Mouse (Mus musculus) stomach, embryonic 15.5 days (tissue): ENCODE data around the gene Cfap54. TPM values are rescaled to one million over a fixed set of nuclear protein-coding genes. Genes with fewer than 3 reads are reported as not detected.

ENCODE experiments used
- ATAC-seq: fragments of 200-750 bp; cut with Nextera tagmentation; 2 replicates; pipeline ENCODE4 v1.8.0; 2017; ENCODE audit warnings: low read depth, moderate number of reproducible peaks, moderate TSS enrichment; ENCODE audit not compliant: insufficient read depth, low FRiP score
- H3K27ac ChIP-seq: fragments of 300-500 bp; sonication (generic); 2 replicates; pipeline ENCODE4 v1.5.1; 2015; ENCODE audit warnings: mild to moderate bottlenecking, inconsistent platforms
- H3K27me3 ChIP-seq: fragments of 300-500 bp; sonication (generic); replicated peaks from 2 replicates; pipeline ENCODE4 v1.6.1; 2015; ENCODE audit warnings: inconsistent platforms
- H3K36me3 ChIP-seq: fragments of 300-500 bp; sonication (generic); 2 replicates; pipeline ENCODE4 v1.6.1; 2015; ENCODE audit warnings: inconsistent platforms
- H3K4me1 ChIP-seq: fragments of 300-500 bp; sonication (generic); 2 replicates; pipeline ENCODE4 v1.6.1; 2015; ENCODE audit warnings: inconsistent platforms
- H3K4me2 ChIP-seq: fragments of 300-500 bp; sonication (generic); 2 replicates; pipeline ENCODE4 v1.6.1; 2015; ENCODE audit warnings: mild to moderate bottlenecking, inconsistent platforms
- H3K4me3 ChIP-seq: fragments of 300-500 bp; sonication (generic); replicated peaks from 2 replicates; pipeline ENCODE4 v1.5.1; 2015; ENCODE audit warnings: inconsistent platforms
- H3K9ac ChIP-seq: fragments of 300-500 bp; sonication (generic); 2 replicates; pipeline ENCODE4 v1.6.1; 2015; ENCODE audit warnings: inconsistent platforms
- H3K9me3 ChIP-seq: fragments of 300-500 bp; sonication (generic); 2 replicates; pipeline ENCODE4 v1.6.1; 2016; ENCODE audit warnings: inconsistent platforms
- WGBS: fragments of 180-500 bp; shearing (Covaris S2); methylation state at CpG from one replicate; pipeline ENCODE4 v1.1.7; 2015; 5-methylcytosine and 5-hydroxymethylcytosine counted together
- polyA plus RNA-seq: library from polyadenylated mRNA; unstranded; fragments of >200 nt; fragmentation: Nextera tagmentation; extraction: Ambion mirVana; gene quantifications from 2 replicates; pipeline ENCODE4 v1.2.1, GENCODE M21; 2015

The Cfap54 gene
- polyA plus RNA-seq, 1 experiment from 2014 or later, result 0.26 TPM

- WGBS, result 69% methylated on average over 7 of the region's 7 CpGs
- no peaks in the 10 kb centered on the region for H3K36me3 ChIP-seq
- H3K4me1 ChIP-seq, result no peaks in the 10 kb centered on the region
- no peak overlapping the region for H3K4me2 ChIP-seq
- H3K27ac ChIP-seq, result no peak overlapping the region
- no peaks in the 10 kb centered on the region for H3K27me3 ChIP-seq
- no peak for ATAC-seq
- no peaks in the 10 kb centered on the region for H3K9me3 ChIP-seq
- no peak overlapping the region for H3K9ac ChIP-seq
- no peak overlapping the region for H3K4me3 ChIP-seq
These were observed 290.4 kb downstream of the Cfap54 start for GRCm38 (mm10) chr10:92790893-92791530.

GRCm38 (mm10) chr10:92790247-92790646 lies 291.2 kb downstream of the Cfap54 start:
- no peaks in the 10 kb centered on the region for H3K4me1 ChIP-seq
- H3K9ac ChIP-seq, result no peak overlapping the region
- no peak overlapping the region for H3K4me3 ChIP-seq
- H3K27me3 ChIP-seq, result no peaks in the 10 kb centered on the region
- H3K36me3 ChIP-seq, result no peaks in the 10 kb centered on the region
- H3K4me2 ChIP-seq, result no peak overlapping the region
- H3K27ac ChIP-seq, result no peak overlapping the region
- WGBS, result 68% methylated on average over 2 of the region's 2 CpGs
- no peaks in the 10 kb centered on the region for H3K9me3 ChIP-seq
- ATAC-seq, result no peak

GRCm38 (mm10) chr10:92788410-92789096 lies 292.9 kb downstream of the Cfap54 start:
- ATAC-seq, result no peak
- Histone ChIP-seq H3K27me3 (no peaks in the 10 kb centered on the region), H3K4me1 (no peaks in the 10 kb centered on the region), H3K9ac (no peak overlapping the region), H3K27ac (no peak overlapping the region), H3K9me3 (no peaks in the 10 kb centered on the region), H3K4me3 (no peak overlapping the region), H3K36me3 (no peaks in the 10 kb centered on the region), H3K4me2 (no peak overlapping the region)
- 56% methylated on average over 13 of the region's 13 CpGs for WGBS

- H3K4me1 ChIP-seq, result no peaks in the 10 kb centered on the region
- no peak overlapping the region for H3K4me2 ChIP-seq
- H3K9me3 ChIP-seq, result no peaks in the 10 kb centered on the region
- H3K27me3 ChIP-seq, result no peaks in the 10 kb centered on the region
- no peak overlapping the region for H3K9ac ChIP-seq
- no peak overlapping the region for H3K27ac ChIP-seq
- 77% methylated on average over 5 of the region's 5 CpGs for WGBS
- H3K4me3 ChIP-seq, result no peak overlapping the region
- H3K36me3 ChIP-seq, result no peaks in the 10 kb centered on the region
- ATAC-seq, result no peak
These were observed 298.7 kb downstream of the Cfap54 start for GRCm38 (mm10) chr10:92782691-92783090.

GRCm38 (mm10) chr10:92754359-92754758 lies 327.1 kb downstream of the Cfap54 start:
- Histone ChIP-seq H3K4me1 (no peaks in the 10 kb centered on the region), H3K9me3 (no peaks in the 10 kb centered on the region)
- WGBS, result 86% methylated on average over 5 of the region's 5 CpGs

GRCm38 (mm10) chr10:92730339-92730738 lies 351.1 kb downstream of the Cfap54 start:
- Histone ChIP-seq H3K27me3 (no peaks in the 10 kb centered on the region), H3K4me3 (no peak overlapping the region), H3K36me3 (no peaks in the 10 kb centered on the region), H3K4me2 (no peak overlapping the region), H3K4me1 (no peaks in the 10 kb centered on the region), H3K27ac (no peak overlapping the region), H3K9ac (no peak overlapping the region), H3K9me3 (no peaks in the 10 kb centered on the region)
- ATAC-seq, result no peak
- 82% methylated on average over 3 of the region's 3 CpGs for WGBS

More at GRCm38 (mm10) chr10:92754359-92754758, 327.1 kb downstream of the Cfap54 start:
- Histone ChIP-seq H3K27me3 (no peaks in the 10 kb centered on the region), H3K36me3 (no peaks in the 10 kb centered on the region), H3K4me2 (no peak overlapping the region), H3K9ac (no peak overlapping the region), H3K4me3 (no peak overlapping the region), H3K27ac (no peak overlapping the region)
- ATAC-seq, result no peak

GRCm38 (mm10) chr10:92728723-92729122 lies 352.7 kb downstream of the Cfap54 start:
- H3K4me1 ChIP-seq, result no peaks in the 10 kb centered on the region
- no peak overlapping the region for H3K4me3 ChIP-seq
- H3K27ac ChIP-seq, result no peak overlapping the region
- 79% methylated on average over 3 of the region's 3 CpGs for WGBS
- no peaks in the 10 kb centered on the region for H3K36me3 ChIP-seq
- H3K27me3 ChIP-seq, result no peaks in the 10 kb centered on the region
- no peak overlapping the region for H3K9ac ChIP-seq
- ATAC-seq, result no peak
- no peak overlapping the region for H3K4me2 ChIP-seq
- H3K9me3 ChIP-seq, result no peaks in the 10 kb centered on the region

Other genes with a start within 250 kb of the Cfap54 start
- gene Cdk17, start 79.3 kb upstream of the Cfap54 start, polyA plus RNA-seq, result 15.8 and 17.6 TPM in 2 replicates
- gene Elk3, start 229.5 kb upstream of the Cfap54 start, polyA plus RNA-seq, result 24.1 and 26.8 TPM in 2 replicates